Mouse (Mus musculus) bone marrow, adult 2 months (tissue): ENCODE data around the gene Thbd. TPM values are rescaled to one million over a fixed set of nuclear protein-coding genes. Genes with fewer than 3 reads are reported as not detected.

Experiments
- H3K27ac ChIP-seq: fragments of 200-500 bp; 2 replicates; pipeline ENCODE4 v1.5.1; 2012; ENCODE audit warnings: low read depth, mild to moderate bottlenecking, control low read depth, inconsistent platforms, low read length; ENCODE audit not compliant: control insufficient read depth, poor library complexity, insufficient read depth
- H3K4me1 ChIP-seq: fragments of 200-500 bp; 2 replicates; pipeline ENCODE4 v1.6.1; 2011; ENCODE audit warnings: low read length; ENCODE audit not compliant: control insufficient read depth, insufficient read depth
- H3K4me3 ChIP-seq: fragments of 200-500 bp; replicated peaks from 2 replicates; pipeline ENCODE3; 2011; ENCODE audit warnings: mild to moderate bottlenecking, low read depth, low read length, control low read depth; ENCODE audit not compliant: control insufficient read depth
- CTCF ChIP-seq: fragments of 200-500 bp; IDR thresholded peaks from 2 replicates; pipeline ENCODE4 v1.5.1; 2011; ENCODE audit warnings: low read length, control low read depth; ENCODE audit not compliant: control insufficient read depth, insufficient read depth
- POLR2A ChIP-seq: fragments of 200-500 bp; IDR thresholded peaks from 2 replicates; pipeline ENCODE4 v1.6.1; 2011; ENCODE audit warnings: low read depth, mild to moderate bottlenecking, control low read depth, low read length, borderline replicate concordance; ENCODE audit not compliant: control insufficient read depth
- WGBS: fragments of 180-500 bp; shearing (Covaris S2); methylation state at CpG from one replicate; pipeline ENCODE4 v1.1.7; 2018; 5-methylcytosine and 5-hydroxymethylcytosine counted together
- polyA plus RNA-seq: library from polyadenylated mRNA; stranded (reverse); fragments of >200 nt; gene quantifications from 2 replicates; pipeline ENCODE4 v1.2.4, GENCODE M21; 2011; ENCODE audit warnings: low replicate concordance; ENCODE audit not compliant: missing spikeins, insufficient read depth, insufficient read length

The Thbd gene
- 3.1 and 5.9 TPM in 2 replicates for polyA plus RNA-seq

- 1% methylated on average over 35 of the region's 35 CpGs for WGBS
- Histone ChIP-seq H3K27ac (peak within 1 kb of the TSS; percentile 81), H3K4me1 (no peaks in the 10 kb centered on the region; the same call in 1 of the 2 replicates)
Observed at GRCm38 (mm10) chr2:148407870-148408760, at the start of gene Thbd. Thbd (minus strand) TSS chr2:148408188.

GRCm38 (mm10) chr2:148455341-148455740, 47.4 kb upstream of the Thbd start:
- TF ChIP-seq POLR2A (no peak), CTCF (no peak)
- H3K4me3 ChIP-seq: no peak overlapping the region
- no peak overlapping the region for H3K27ac ChIP-seq
- peaks cover 4% of the 10 kb centered on the region; the same call in 1 of the 2 replicates for H3K4me1 ChIP-seq

More at GRCm38 (mm10) chr2:148407870-148408760, at the start of gene Thbd:
- peak within 1 kb of the TSS; percentile 73 for H3K4me3 ChIP-seq
- TF ChIP-seq CTCF (0 out of 2 replicates have a peak, but pooled peaks have one; percentile 7), POLR2A (peak; percentile 43)

GRCm38 (mm10) chr2:148454014-148454542, 46.1 kb upstream of the Thbd start:
- Histone ChIP-seq H3K4me3 (no peak overlapping the region), H3K4me1 (peaks cover 4% of the 10 kb centered on the region; the same call in 1 of the 2 replicates), H3K27ac (no peak overlapping the region)
- 58% methylated on average over 4 of the region's 4 CpGs for WGBS
- TF ChIP-seq POLR2A: no peak
- TF ChIP-seq CTCF: no peak

DNA sequence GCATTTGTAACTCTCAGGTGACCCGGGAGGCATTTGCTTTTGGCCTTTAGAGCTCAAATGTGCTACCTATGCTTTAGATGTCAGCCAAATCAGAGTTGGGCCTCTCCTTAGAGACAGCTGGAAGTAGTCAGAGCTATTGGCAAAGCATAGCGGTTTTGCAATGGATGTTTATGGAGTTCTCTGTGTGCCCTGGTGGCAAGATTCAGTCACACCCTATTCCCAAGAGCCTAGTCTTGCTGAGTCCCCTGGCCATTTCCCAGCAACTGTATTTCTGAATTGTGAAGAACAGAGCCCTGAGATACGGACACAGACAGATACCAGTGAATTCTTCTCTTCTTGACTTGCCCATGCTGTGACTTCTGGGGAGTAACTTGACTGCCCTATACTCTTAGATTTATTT, 45.1 kb upstream of the Thbd start:
- peaks cover 4% of the 10 kb centered on the region; the same call in 1 of the 2 replicates for H3K4me1 ChIP-seq
- TF ChIP-seq CTCF (no peak), POLR2A (no peak)
- WGBS: 80% methylated on average over 3 of the region's 3 CpGs
- H3K27ac ChIP-seq: no peak overlapping the region
- H3K4me3 ChIP-seq: no peak overlapping the region

DNA sequence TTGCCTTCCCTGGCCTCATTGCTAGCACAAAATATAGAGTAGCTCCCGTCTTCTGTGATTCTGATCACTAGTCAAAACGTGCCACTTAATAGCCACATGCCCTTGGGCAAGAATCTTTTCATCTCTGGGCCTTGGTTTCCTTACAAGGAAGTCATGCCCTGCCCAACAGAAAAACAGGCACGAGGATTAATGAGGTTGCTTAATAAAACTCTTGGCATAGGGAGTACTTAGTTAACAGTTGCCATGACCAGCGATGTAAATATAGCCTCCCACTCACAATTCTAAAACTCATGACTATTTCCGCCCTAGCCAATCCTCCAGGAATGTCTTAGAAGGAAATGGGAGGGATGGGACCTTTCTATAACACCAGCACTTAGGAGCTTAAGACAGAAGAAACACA, 43.5 kb upstream of the Thbd start:
- WGBS: 49% methylated on average over 5 of the region's 5 CpGs
- TF ChIP-seq CTCF (no peak), POLR2A (no peak)
- Histone ChIP-seq H3K4me3 (no peak overlapping the region), H3K4me1 (peaks cover 4% of the 10 kb centered on the region; the same call in 1 of the 2 replicates), H3K27ac (no peak overlapping the region)

- WGBS: 72% methylated on average over 5 of the region's 5 CpGs
- H3K4me1 ChIP-seq: peaks cover 4% of the 10 kb centered on the region; the same call in 1 of the 2 replicates
- no peak overlapping the region for H3K4me3 ChIP-seq
- TF ChIP-seq POLR2A (no peak), CTCF (no peak)
- H3K27ac ChIP-seq: no peak overlapping the region
Observed at GRCm38 (mm10) chr2:148450616-148451015, 42.6 kb upstream of the Thbd start.

- H3K27ac ChIP-seq: no peak overlapping the region
- H3K4me1 ChIP-seq: peaks cover 4% of the 10 kb centered on the region; the same call in 1 of the 2 replicates
- TF ChIP-seq POLR2A (no peak), CTCF (no peak)
- WGBS: 86% methylated on average over 1 of the region's 1 CpGs
- H3K4me3 ChIP-seq: no peak overlapping the region
Observed at GRCm38 (mm10) chr2:148449659-148450058, 41.7 kb upstream of the Thbd start.

GRCm38 (mm10) chr2:148446446-148446845, 38.5 kb upstream of the Thbd start:
- 85% methylated on average over 3 of the region's 3 CpGs for WGBS
- Histone ChIP-seq H3K4me1 (no peaks in the 10 kb centered on the region; the same call in 1 of the 2 replicates), H3K27ac (no peak overlapping the region), H3K4me3 (no peak overlapping the region)
- TF ChIP-seq CTCF (no peak), POLR2A (no peak)
